Comparison of ENCODE assay signal across 15 mouse cellular contexts in the genomic region with DNA sequence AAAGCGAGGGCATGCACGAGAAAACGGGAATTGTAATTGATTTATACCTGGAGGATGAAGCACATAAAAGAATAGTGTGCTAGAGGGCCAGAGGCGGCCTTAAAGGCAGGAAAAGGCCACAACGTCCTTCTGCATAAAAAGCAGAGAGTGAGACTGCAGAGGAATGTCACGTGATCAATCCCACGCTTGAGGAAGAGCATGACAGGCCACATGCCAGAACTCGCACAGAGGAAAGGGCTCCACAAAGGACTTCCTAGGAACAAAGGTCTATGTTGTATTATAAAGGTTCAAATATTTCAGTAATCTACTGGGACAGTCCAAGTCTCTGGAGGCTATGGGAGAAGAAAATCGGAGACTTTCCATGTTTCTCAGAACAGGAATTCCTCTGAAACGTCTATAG.
DNase-seq lines count a peak whose midpoint lies in the region; ATAC-seq and TF ChIP-seq lines count a peak whose summit lies in the region.
"Had no signal": no experiment of that assay in that cellular context is flagged by ENCODE, and none has a peak within 500 bp of the region (broad histone marks: within the 10 kb centered on the region; RNA-seq: fewer than 3 reads in every experiment).

No protein-coding gene starts in this region.

- H3K9ac ChIP-seq in heart, embryonic 12.5 days, result no peak overlapping the region
- H3K9ac ChIP-seq in lung, embryonic 14.5 days, result no peak overlapping the region
- H3K9ac ChIP-seq: forebrain, embryonic 12.5 days; liver, embryonic 12.5 days had no signal

- H3K36me3 ChIP-seq in heart, embryonic 12.5 days, result peaks cover 22% of the 10 kb centered on the region
- no peaks in the 10 kb centered on the region for H3K36me3 ChIP-seq in lung, embryonic 14.5 days (ENCODE audit: insufficient read depth)

- no peak for DNase-seq in heart, postnatal 25 days (ENCODE audit: low spot score)
- peak; percentile 49 for DNase-seq in lung, embryonic 14.5 days
- DNase-seq in lung, postnatal 36 days, result no peak
- DNase-seq in kidney, adult 9 months, result peak; percentile 45
- DNase-seq in kidney, postnatal 25 days, result peak; percentile 37 to 59
- no peak for DNase-seq in Muller cell, postnatal 12 days (ENCODE audit: inconsistent ontology term)
- DNase-seq in thymus, postnatal 25 days, result no peak
- DNase-seq: cerebellum, postnatal 10 days; embryo, embryonic 11 days; gastrocnemius, postnatal 25 days; layer of hippocampus, postnatal 36 days; thymus, adult 18-20 months had no signal

- H3K27ac ChIP-seq in heart, embryonic 12.5 days (ENCODE audit: poor library complexity, severe bottlenecking), result no peak overlapping the region
- no peak overlapping the region for H3K27ac ChIP-seq in lung, embryonic 14.5 days (ENCODE audit: low read depth)
- H3K27ac ChIP-seq: forebrain, embryonic 12.5 days; liver, embryonic 12.5 days had no signal

- no peaks in the 10 kb centered on the region for H3K9me3 ChIP-seq in heart, embryonic 12.5 days (replicated peaks)
- H3K9me3 ChIP-seq in lung, embryonic 14.5 days (ENCODE audit: low read depth, low read length), result no peaks in the 10 kb centered on the region
- H3K9me3 ChIP-seq: forebrain, embryonic 12.5 days; liver, embryonic 12.5 days had no signal

- TF ChIP-seq CTCF in lung, embryonic 14.5 days (IDR thresholded peaks at IDR 0.05; ENCODE audit: low read depth), result no peak

- ATAC-seq in heart, embryonic 12.5 days (ENCODE audit: insufficient number of reproducible peaks, low FRiP score), result 0 out of 2 replicates have a peak, but pooled peaks have one; percentile 53
- no peak for ATAC-seq in lung, embryonic 14.5 days (ENCODE audit: insufficient read depth)
- ATAC-seq: liver, embryonic 12.5 days had no signal

- no peak overlapping the region for H3K4me3 ChIP-seq in heart, embryonic 12.5 days
- no peak overlapping the region for H3K4me3 ChIP-seq in lung, embryonic 14.5 days (ENCODE audit: low read depth, low read length)
- H3K4me3 ChIP-seq: forebrain, embryonic 12.5 days; liver, embryonic 12.5 days had no signal

- H3K4me2 ChIP-seq in heart, embryonic 12.5 days, result no peak overlapping the region
- H3K4me2 ChIP-seq in lung, embryonic 14.5 days, result no peak overlapping the region
- H3K4me2 ChIP-seq: forebrain, embryonic 12.5 days; liver, embryonic 12.5 days had no signal

- 60% methylated on average over 10 of the region's 10 CpGs for WGBS in heart, embryonic 12.5 days
- WGBS in lung, embryonic 14.5 days, result 48% methylated on average over 10 of the region's 10 CpGs

- no peaks in the 10 kb centered on the region for H3K27me3 ChIP-seq in heart, embryonic 12.5 days (replicated peaks)
- H3K27me3 ChIP-seq in lung, embryonic 14.5 days (ENCODE audit: insufficient read depth, low read length), result no peaks in the 10 kb centered on the region
- H3K27me3 ChIP-seq: forebrain, embryonic 12.5 days; liver, embryonic 12.5 days had no signal

- peaks cover 33% of the 10 kb centered on the region for H3K4me1 ChIP-seq in heart, embryonic 12.5 days (replicated peaks)
- H3K4me1 ChIP-seq in lung, embryonic 14.5 days (ENCODE audit: insufficient read depth), result no peaks in the 10 kb centered on the region
- H3K4me1 ChIP-seq: forebrain, embryonic 12.5 days had no signal

- intact Hi-C loops in heart, postnatal 25 days (cut with DNase I), result no loop called here

Comparison
In these comparisons a context has a peak if more than half of its experiments do, and no peak if none do; other contexts are left out.
1. DNase-seq: peak in lung, embryonic 14.5 days (single experiment), kidney, adult 9 months (single experiment) and kidney, postnatal 25 days (2 of 2); none in heart, postnatal 25 days (single experiment), lung, postnatal 36 days (single experiment), Muller cell, postnatal 12 days (single experiment) and thymus, postnatal 25 days (single experiment).